Mouse (Mus musculus) kidney, embryonic 14.5 days (tissue): ENCODE data around the gene Cbr4. TPM values are rescaled to one million over a fixed set of nuclear protein-coding genes. Genes with fewer than 3 reads are reported as not detected.

ENCODE experiments used
- ATAC-seq: fragments of 200-750 bp; cut with Nextera tagmentation; 2 replicates; pipeline ENCODE4 v1.8.0; 2017; ENCODE audit warnings: moderate number of reproducible peaks, mild to moderate bottlenecking, moderate TSS enrichment, moderate library complexity; ENCODE audit not compliant: low FRiP score, low TSS enrichment
- H3K27ac ChIP-seq: fragments of 300-500 bp; sonication (generic); 2 replicates; pipeline ENCODE4 v1.5.1; 2014; ENCODE audit warnings: low read depth, mild to moderate bottlenecking, low read length, moderate library complexity, mixed read lengths
- H3K27me3 ChIP-seq: fragments of 300-500 bp; sonication (generic); 2 replicates; pipeline ENCODE4 v1.6.1; 2014; ENCODE audit warnings: mild to moderate bottlenecking, low read length; ENCODE audit not compliant: control insufficient read depth, insufficient read depth
- H3K36me3 ChIP-seq: fragments of 300-500 bp; sonication (generic); 2 replicates; pipeline ENCODE4 v1.6.1; 2014; ENCODE audit warnings: low read length, mixed read lengths; ENCODE audit not compliant: control insufficient read depth, insufficient read depth
- H3K4me1 ChIP-seq: fragments of 300-500 bp; sonication (generic); 2 replicates; pipeline ENCODE4 v1.6.1; 2014; ENCODE audit warnings: low read length, mixed read lengths; ENCODE audit not compliant: control insufficient read depth, insufficient read depth
- H3K4me2 ChIP-seq: fragments of 300-500 bp; sonication (generic); replicated peaks from 2 replicates; pipeline ENCODE4 v1.6.1; 2014; ENCODE audit warnings: low read depth, mild to moderate bottlenecking, low read length
- H3K4me3 ChIP-seq: fragments of 300-500 bp; sonication (generic); 2 replicates; pipeline ENCODE4 v1.5.1; 2014; ENCODE audit warnings: mild to moderate bottlenecking, low read length
- H3K9ac ChIP-seq: fragments of 300-500 bp; sonication (generic); 2 replicates; pipeline ENCODE4 v1.6.1; 2014; ENCODE audit warnings: low read depth, mild to moderate bottlenecking, low read length, moderate library complexity
- H3K9me3 ChIP-seq: fragments of 300-500 bp; sonication (generic); 2 replicates; pipeline ENCODE4 v1.6.1; 2016; ENCODE audit warnings: low read length; ENCODE audit not compliant: control insufficient read depth
- WGBS: fragments of 180-500 bp; shearing (Covaris S2); extraction: QIAGEN DNeasy Blood & Tissue Kit; methylation state at CpG from one replicate; pipeline ENCODE4 v1.1.7; 2014; 5-methylcytosine and 5-hydroxymethylcytosine counted together
- polyA plus RNA-seq: library from polyadenylated mRNA; unstranded; fragments of >200 nt; fragmentation: Nextera tagmentation; extraction: Ambion mirVana; gene quantifications from 2 replicates; pipeline ENCODE4 v1.2.1, GENCODE M21; 2014

Gene Cbr4
- polyA plus RNA-seq, 1 experiment from 2014 or later = 30.6 TPM

- no peak overlapping the region for H3K4me2 ChIP-seq
- no peak overlapping the region for H3K9ac ChIP-seq
- peaks cover 20% of the 10 kb centered on the region for H3K36me3 ChIP-seq
- H3K9me3 ChIP-seq = peaks cover 17% of the 10 kb centered on the region
- no peaks in the 10 kb centered on the region for H3K4me1 ChIP-seq
- no peak overlapping the region for H3K27ac ChIP-seq
- no peak overlapping the region for H3K4me3 ChIP-seq
- ATAC-seq = no peak
- H3K27me3 ChIP-seq = no peaks in the 10 kb centered on the region
- 58% methylated on average over 6 of the region's 6 CpGs for WGBS
Measured at GRCm38 (mm10) chr8:61552221-61552620, 64.7 kb downstream of the Cbr4 start.

GRCm38 (mm10) chr8:61552755-61553402, 65.3 kb downstream of the Cbr4 start:
- WGBS = 72% methylated on average over 8 of the region's 8 CpGs
- no peak overlapping the region for H3K4me3 ChIP-seq
- no peak overlapping the region for H3K4me2 ChIP-seq
- no peak overlapping the region for H3K9ac ChIP-seq
- H3K9me3 ChIP-seq = peaks cover 17% of the 10 kb centered on the region
- no peaks in the 10 kb centered on the region for H3K4me1 ChIP-seq
- ATAC-seq = no peak
- no peaks in the 10 kb centered on the region for H3K27me3 ChIP-seq
- H3K36me3 ChIP-seq = peaks cover 20% of the 10 kb centered on the region
- H3K27ac ChIP-seq = no peak overlapping the region

GRCm38 (mm10) chr8:61555343-61555742, 67.8 kb downstream of the Cbr4 start:
- Histone ChIP-seq H3K4me3 (no peak overlapping the region), H3K36me3 (peaks cover 1% of the 10 kb centered on the region; the same call in 1 of the 2 replicates), H3K4me2 (no peak overlapping the region), H3K9ac (no peak overlapping the region), H3K27ac (no peak overlapping the region), H3K4me1 (peaks cover 8% of the 10 kb centered on the region), H3K27me3 (no peaks in the 10 kb centered on the region), H3K9me3 (no peaks in the 10 kb centered on the region)
- WGBS = 70% methylated on average over 6 of the region's 6 CpGs
- ATAC-seq = no peak

GRCm38 (mm10) chr8:61556219-61556618, 68.7 kb downstream of the Cbr4 start:
- Histone ChIP-seq H3K4me1 (peaks cover 8% of the 10 kb centered on the region), H3K4me2 (no peak overlapping the region), H3K9ac (no peak overlapping the region), H3K27me3 (no peaks in the 10 kb centered on the region), H3K9me3 (no peaks in the 10 kb centered on the region), H3K27ac (no peak overlapping the region), H3K4me3 (no peak overlapping the region), H3K36me3 (no peaks in the 10 kb centered on the region)
- ATAC-seq = peak; percentile 50; the same call in 1 of the 2 replicates
- 62% methylated on average over 8 of the region's 8 CpGs for WGBS
